Mouse (Mus musculus) kidney, postnatal 14 days (tissue): ENCODE measurements around the gene Vgf.

Source experiments
- DNase-seq: peaks from one replicate; pipeline ENCODE4 v3.0.0; 2022; ENCODE audit warnings: mixed read lengths

The Vgf gene

GRCm38 (mm10) chr5:137031076-137032032, 5.2 kb downstream of the Vgf start:
- peak; percentile 49 for DNase-seq

GRCm38 (mm10) chr5:137032033-137032421, 5.8 kb downstream of the Vgf start:
- no peak for DNase-seq

GRCm38 (mm10) chr5:137032641-137033074, 6.5 kb downstream of the Vgf start:
- peak; percentile 95 for DNase-seq

GRCm38 (mm10) chr5:137036211-137036610, 10.0 kb downstream of the Vgf start:
- no peak for DNase-seq

GRCm38 (mm10) chr5:137039453-137039852, 13.3 kb downstream of the Vgf start:
- no peak for DNase-seq

- DNase-seq: no peak
These were observed 15.2 kb downstream of the Vgf start for GRCm38 (mm10) chr5:137041442-137041841.

GRCm38 (mm10) chr5:137043997-137044396, 17.8 kb downstream of the Vgf start:
- no peak for DNase-seq

- DNase-seq: peak; percentile 98
These were observed 19.5 kb downstream of the Vgf start, which contains the start of gene Ap1s1 for GRCm38 (mm10) chr5:137045402-137046323. Ap1s1 (minus strand) TSS chr5:137046135.

GRCm38 (mm10) chr5:137046324-137046718, 20.1 kb downstream of the Vgf start:
- DNase-seq: no peak

- DNase-seq: no peak
These were observed 20.8 kb downstream of the Vgf start for GRCm38 (mm10) chr5:137046991-137047390.

GRCm38 (mm10) chr5:137051125-137051524, 24.9 kb downstream of the Vgf start:
- peak; percentile 30 for DNase-seq

- DNase-seq: no peak
These were observed 25.8 kb downstream of the Vgf start for GRCm38 (mm10) chr5:137051914-137052505.

- DNase-seq: no peak
These were observed 28.1 kb downstream of the Vgf start for GRCm38 (mm10) chr5:137054299-137054698.

GRCm38 (mm10) chr5:137054873-137055272, 28.7 kb downstream of the Vgf start:
- no peak for DNase-seq

- peak; percentile 65 for DNase-seq
These were observed 35.8 kb downstream of the Vgf start for GRCm38 (mm10) chr5:137061809-137062481.

- no peak for DNase-seq
These were observed 36.4 kb downstream of the Vgf start for GRCm38 (mm10) chr5:137062601-137063000.

GRCm38 (mm10) chr5:137065454-137065853, 39.3 kb downstream of the Vgf start:
- no peak for DNase-seq

GRCm38 (mm10) chr5:137065923-137066322, 39.7 kb downstream of the Vgf start:
- DNase-seq: no peak

GRCm38 (mm10) chr5:137068711-137069110, 42.5 kb downstream of the Vgf start:
- DNase-seq: no peak

- DNase-seq: no peak
These were observed 44.9 kb downstream of the Vgf start for GRCm38 (mm10) chr5:137070881-137071605.
